Mouse (Mus musculus) megakaryocyte, embryonic 14.5 days (primary cell): ENCODE results near the gene Tenm3. TPM values are rescaled to one million over a fixed set of nuclear protein-coding genes. Genes with fewer than 3 reads are reported as not detected.
"Not testable (repeated sequence)": the region's sequence is repeated elsewhere in the genome, so short reads cannot be mapped to it uniquely, and the experiment has no call there.

ENCODE experiments used
- H3K27me3 ChIP-seq: replicated peaks from 2 replicates; pipeline ENCODE3; 2012; ENCODE audit warnings: inconsistent platforms
- H3K36me3 ChIP-seq: replicated peaks from 2 replicates; pipeline ENCODE3; 2012; ENCODE audit warnings: low read length, inconsistent platforms, mixed read lengths
- H3K4me1 ChIP-seq: 2 replicates; pipeline ENCODE4 v1.6.1; 2012; ENCODE audit warnings: inconsistent platforms
- H3K4me3 ChIP-seq: replicated peaks from 2 replicates; pipeline ENCODE3; 2012; ENCODE audit warnings: moderate library complexity, mild to moderate bottlenecking, inconsistent platforms
- H3K9me3 ChIP-seq: 2 replicates; pipeline ENCODE4 v1.6.1; 2012; ENCODE audit warnings: inconsistent platforms
- FLI1 ChIP-seq: IDR thresholded peaks from 2 replicates; pipeline ENCODE4 v1.6.1; 2012; ENCODE audit warnings: low read length, inconsistent platforms, mixed read lengths
- GATA1 ChIP-seq: IDR thresholded peaks from 3 replicates; pipeline ENCODE4 v1.6.1; 2012; ENCODE audit warnings: mixed read lengths, low read length, inconsistent platforms, borderline replicate concordance
- polyA plus RNA-seq: library from polyadenylated mRNA; stranded (reverse); fragments of >175 nt; gene quantifications from 2 replicates; pipeline ENCODE4 v1.2.3, GENCODE M21; 2012; ENCODE audit warnings: low replicate concordance; ENCODE audit not compliant: insufficient read depth

Tenm3 gene
- polyA plus RNA-seq, 1 experiment = 0.39 TPM

DNA sequence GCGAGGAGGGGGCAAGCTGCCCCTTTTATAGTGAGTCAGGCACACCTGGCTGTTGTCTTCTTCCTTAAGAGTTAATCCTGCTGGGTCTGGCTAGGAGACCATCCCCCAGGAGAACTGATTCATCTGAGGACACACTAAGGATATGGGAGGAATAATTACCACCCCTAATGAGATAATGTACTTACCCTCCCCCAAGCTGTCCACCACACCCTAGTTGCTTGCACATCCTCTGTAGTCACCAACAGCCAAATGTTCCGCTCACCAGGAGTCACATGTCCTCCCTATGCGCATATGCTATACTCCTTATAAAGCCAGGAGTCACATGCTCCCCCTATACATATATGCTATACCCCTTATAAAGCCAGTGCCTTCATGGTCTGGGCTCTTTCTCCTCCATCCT lies 662.8 kb downstream of the Tenm3 start:
- Histone ChIP-seq H3K4me3 (no peak overlapping the region), H3K27me3 (no peaks in the 10 kb centered on the region), H3K4me1 (no peaks in the 10 kb centered on the region), H3K9me3 (peaks cover 37% of the 10 kb centered on the region), H3K36me3 (no peaks in the 10 kb centered on the region)
- TF ChIP-seq FLI1 (no peak), GATA1 (no peak)

DNA sequence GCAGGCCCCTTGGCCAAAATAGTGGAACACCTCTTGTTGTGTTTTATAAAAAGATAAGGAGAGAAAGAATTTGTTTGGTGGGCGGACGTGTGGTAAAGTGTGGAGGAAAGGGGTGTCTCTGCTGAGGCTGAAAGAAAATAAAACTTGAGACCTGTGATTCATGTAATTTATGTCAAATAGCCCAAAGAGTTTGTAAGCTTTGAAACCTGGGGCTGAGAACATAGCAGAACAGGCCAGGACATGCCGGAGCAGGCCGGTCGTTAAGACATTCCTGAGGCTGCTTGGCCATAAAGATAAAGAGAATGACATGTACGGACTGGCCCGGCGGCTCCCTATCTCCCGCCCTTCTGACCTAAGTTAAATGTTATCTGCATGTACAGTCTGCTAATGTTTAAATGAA lies 663.6 kb downstream of the Tenm3 start:
- not testable (repeated sequence) for H3K27me3 ChIP-seq, H3K4me3 ChIP-seq, H3K36me3 ChIP-seq, H3K4me1 ChIP-seq
- peaks cover 36% of the 10 kb centered on the region for H3K9me3 ChIP-seq

DNA sequence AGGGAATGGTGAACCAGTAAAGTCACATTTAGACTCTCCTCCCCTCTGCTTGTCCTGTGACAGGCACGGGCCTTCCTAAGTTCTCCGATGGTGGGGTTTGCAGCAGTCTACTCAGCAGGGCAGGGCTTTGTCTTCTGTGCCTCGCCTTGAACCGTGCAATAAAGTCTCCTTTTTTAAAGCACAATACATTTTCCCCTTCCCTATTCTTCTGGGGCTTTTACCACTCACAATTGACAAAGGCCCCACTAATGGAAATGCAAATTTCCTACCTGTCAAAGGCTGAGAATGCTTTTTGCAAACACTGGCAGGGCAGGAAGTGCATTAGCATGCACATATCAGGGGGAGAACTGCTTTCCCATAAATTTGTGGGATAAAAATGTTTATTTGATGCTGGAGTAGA lies 664.8 kb downstream of the Tenm3 start:
- peaks cover 39% of the 10 kb centered on the region for H3K9me3 ChIP-seq
- no peak for TF ChIP-seq GATA1
- TF ChIP-seq FLI1 = no peak

DNA sequence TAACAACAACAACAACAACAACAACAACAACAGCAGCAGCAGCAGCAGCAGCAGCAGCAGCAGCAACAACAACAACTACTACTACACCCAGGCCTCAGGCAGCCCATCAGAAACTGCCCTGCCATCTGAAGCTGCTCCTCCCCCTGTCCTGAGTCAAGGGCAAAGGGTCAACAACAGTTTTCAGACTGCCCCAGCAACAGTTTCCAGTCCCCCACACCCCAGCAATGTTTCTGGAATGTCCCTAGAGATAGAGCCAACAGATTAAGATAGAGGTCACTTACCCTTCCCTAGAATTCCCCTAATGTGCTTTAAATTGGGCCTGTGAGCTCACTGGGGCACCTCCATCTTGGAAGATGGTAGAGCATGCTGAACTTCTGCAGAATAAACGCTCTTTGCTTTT lies 665.9 kb downstream of the Tenm3 start:
- TF ChIP-seq GATA1 = no peak
- no peak for TF ChIP-seq FLI1
- Histone ChIP-seq H3K4me1 (no peaks in the 10 kb centered on the region), H3K9me3 (peaks cover 43% of the 10 kb centered on the region), H3K36me3 (no peaks in the 10 kb centered on the region), H3K27me3 (no peaks in the 10 kb centered on the region), H3K4me3 (no peak overlapping the region)

More for the DNA sequence above, 664.8 kb downstream of the Tenm3 start:
- no peaks in the 10 kb centered on the region for H3K27me3 ChIP-seq
- H3K4me1 ChIP-seq = no peaks in the 10 kb centered on the region
- no peaks in the 10 kb centered on the region for H3K36me3 ChIP-seq
- H3K4me3 ChIP-seq = no peak overlapping the region
